Comparison of ENCODE assay signal across 17 mouse cellular contexts in the genomic region with DNA sequence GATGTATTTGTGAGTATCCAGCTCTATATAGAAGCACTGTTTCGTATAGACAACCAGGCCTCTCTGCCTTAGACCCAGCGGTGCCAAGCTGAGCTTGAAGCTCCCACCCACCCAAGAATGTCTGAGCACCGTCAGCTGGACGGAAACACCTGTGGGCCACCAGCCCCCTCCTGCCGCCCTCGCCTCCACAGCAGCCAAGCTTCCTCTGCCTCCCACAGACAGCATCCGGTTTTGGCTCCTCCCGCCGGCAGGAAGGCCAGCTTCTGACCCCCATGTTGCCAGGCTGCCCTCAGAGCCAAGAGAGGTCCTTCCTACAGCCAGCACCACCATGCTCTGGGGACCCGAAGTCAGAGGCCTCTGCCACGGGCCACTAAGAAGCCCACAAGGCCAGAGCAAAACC. TPM values are rescaled to one million over a fixed set of nuclear protein-coding genes. Genes with fewer than 3 reads are reported as not detected.
DNase-seq lines count a peak whose midpoint lies in the region; ATAC-seq and TF ChIP-seq lines count a peak whose summit lies in the region.
"Had no signal": no experiment of that assay in that cellular context is flagged by ENCODE, and none has a peak within 500 bp of the region (broad histone marks: within the 10 kb centered on the region; RNA-seq: fewer than 3 reads in every experiment).

No protein-coding gene starts in this region.

- no peak overlapping the region for H3K4me2 ChIP-seq in heart, embryonic 12.5 days
- H3K4me2 ChIP-seq: embryonic facial prominence, embryonic 12.5 days; limb, embryonic 12.5 days had no signal

- peaks cover 13% of the 10 kb centered on the region; the same call in 1 of the 2 replicates for H3K4me1 ChIP-seq in heart, adult 2 months (ENCODE audit: control insufficient read depth, insufficient read depth, low read length)
- H3K4me1 ChIP-seq in heart, embryonic 12.5 days (replicated peaks): peaks cover 17% of the 10 kb centered on the region
- H3K4me1 ChIP-seq in megakaryocyte, embryonic 14.5 days: peaks cover 93% of the 10 kb centered on the region
- H3K4me1 ChIP-seq: embryonic facial prominence, embryonic 12.5 days had no signal

- no peak overlapping the region for H3K9ac ChIP-seq in heart, adult 2 months (ENCODE audit: low read depth, low read length)
- H3K9ac ChIP-seq in heart, embryonic 12.5 days: no peak overlapping the region
- H3K9ac ChIP-seq: embryonic facial prominence, embryonic 12.5 days; limb, embryonic 12.5 days; liver, postnatal 0 days had no signal

- H3K27me3 ChIP-seq in heart, adult 2 months (ENCODE audit: control insufficient read depth, insufficient read depth, low read length): no peaks in the 10 kb centered on the region
- peaks cover 89% of the 10 kb centered on the region for H3K27me3 ChIP-seq in heart, embryonic 12.5 days (replicated peaks)
- peaks cover 28% of the 10 kb centered on the region for H3K27me3 ChIP-seq in megakaryocyte, embryonic 14.5 days (replicated peaks)
- H3K27me3 ChIP-seq: embryonic facial prominence, embryonic 12.5 days had no signal

- H3K4me3 ChIP-seq in heart, adult 2 months: no peak overlapping the region
- no peak overlapping the region for H3K4me3 ChIP-seq in heart, embryonic 12.5 days
- H3K4me3 ChIP-seq in megakaryocyte, embryonic 14.5 days (replicated peaks): peak overlapping the region; percentile 46
- H3K4me3 ChIP-seq: embryonic facial prominence, embryonic 12.5 days; limb, embryonic 12.5 days had no signal

- H3K9me3 ChIP-seq in heart, embryonic 12.5 days (replicated peaks): no peaks in the 10 kb centered on the region
- H3K9me3 ChIP-seq in megakaryocyte, embryonic 14.5 days: no peaks in the 10 kb centered on the region
- H3K9me3 ChIP-seq: embryonic facial prominence, embryonic 12.5 days; limb, embryonic 12.5 days had no signal

- TF ChIP-seq POLR2A in heart, adult 2 months (IDR thresholded peaks at IDR 0.05; ENCODE audit: insufficient read depth, low read depth, low read length): 0 out of 2 replicates have a peak, but pooled peaks have one; percentile 20

- peak overlapping the region; percentile 67 for H3K27ac ChIP-seq in heart, adult 2 months
- no peak overlapping the region for H3K27ac ChIP-seq in heart, embryonic 12.5 days (ENCODE audit: poor library complexity, severe bottlenecking)
- H3K27ac ChIP-seq: embryonic facial prominence, embryonic 12.5 days; limb, embryonic 12.5 days had no signal

- TF ChIP-seq CTCF in heart, adult 2 months (IDR thresholded peaks at IDR 0.05): no peak

- peak; percentile 59 to 61 for DNase-seq in heart, adult 2 months
- peak; percentile 43 to 69 for DNase-seq in kidney, postnatal 4 days
- peak; percentile 66 to 79 for DNase-seq in thymus, postnatal 36 days
- no peak for DNase-seq in frontal cortex, postnatal 10 days (ENCODE audit: low spot score in 2 of 2)
- no peak for DNase-seq in ovary, adult 18-20 months (ENCODE audit: low spot score)
- DNase-seq: cerebellum, postnatal 10 days; gastrocnemius, postnatal 10 days; liver, postnatal 0 days had no signal

- ATAC-seq in heart, embryonic 12.5 days (ENCODE audit: insufficient number of reproducible peaks, low FRiP score): no peak
- no peak for ATAC-seq in megakaryocyte, adult 5-6 weeks (ENCODE audit: poor library complexity, severe bottlenecking)
- ATAC-seq: activated CD4-positive, CD25-positive, alpha-beta regulatory T cell, adult 4 months; liver, postnatal 0 days; midbrain, embryonic 16.5 days had no signal

- TF ChIP-seq EP300 in heart, adult 2 months (IDR thresholded peaks at IDR 0.05; ENCODE audit: insufficient read depth, low read depth, low read length): peak; percentile 72

- intact Hi-C loops in heart, adult 2 months (cut with DNase I): no loop called here

- no peaks in the 10 kb centered on the region for H3K79me2 ChIP-seq in heart, adult 2 months (replicated peaks; ENCODE audit: control insufficient read depth, insufficient read depth, low read length)

- H3K36me3 ChIP-seq in heart, adult 2 months (ENCODE audit: control insufficient read depth, insufficient read depth, low read length): no peaks in the 10 kb centered on the region
- peaks cover 35% of the 10 kb centered on the region for H3K36me3 ChIP-seq in heart, embryonic 12.5 days
- peaks cover 74% of the 10 kb centered on the region for H3K36me3 ChIP-seq in megakaryocyte, embryonic 14.5 days (replicated peaks; ENCODE audit: low read length)
- H3K36me3 ChIP-seq: limb, embryonic 12.5 days had no signal

- 48% methylated on average over 11 of the region's 11 CpGs for WGBS in heart, adult 2 months
- WGBS in heart, embryonic 12.5 days: 72% methylated on average over 11 of the region's 11 CpGs

RNA-seq across cellular contexts. Expression of a gene that starts 15.0 kb away (rescaled TPM):
- total RNA-seq in heart, adult 2 months (2021): 10 to 100 TPM; 25.4 to 27.4 TPM
- 34.4 and 35.5 TPM in 2 replicates for polyA plus RNA-seq in heart, adult 2 months (2012; rRNA removed)
- 2.6 TPM in 2 replicates for polyA plus RNA-seq in heart, embryonic 12.5 days (2016; fragmentation: Nextera tagmentation; extraction: Ambion mirVana)
- 4.8 and 14.7 TPM in 2 replicates for polyA plus RNA-seq in megakaryocyte, embryonic 14.5 days (2012; ENCODE audit: insufficient read depth, low replicate concordance)
- total RNA-seq in megakaryocyte, adult 5-6 weeks (2015): 0.36 and 1.3 TPM in 2 replicates
- not detected in 2 replicates for total RNA-seq in megakaryocyte, adult 5-6 weeks (2017)

RNA-seq across cellular contexts. Expression of a gene that starts 27.4 kb away (rescaled TPM):
- 1 to 10 TPM; 5.7 to 8.6 TPM for total RNA-seq in heart, adult 2 months (2021)
- polyA plus RNA-seq in heart, adult 2 months (2012; rRNA removed): 11.4 and 14.8 TPM in 2 replicates
- 38.3 and 41.7 TPM in 2 replicates for polyA plus RNA-seq in heart, embryonic 12.5 days (2016; fragmentation: Nextera tagmentation; extraction: Ambion mirVana)
- 14.1 and 42.5 TPM in 2 replicates for polyA plus RNA-seq in megakaryocyte, embryonic 14.5 days (2012; ENCODE audit: insufficient read depth, low replicate concordance)
- total RNA-seq in megakaryocyte, adult 5-6 weeks (2015): 9.7 and 10.5 TPM in 2 replicates
- total RNA-seq in megakaryocyte, adult 5-6 weeks (2017): 11.4 and 11.9 TPM in 2 replicates

RNA-seq across cellular contexts. Expression of a gene that starts 46.5 kb away (rescaled TPM):
- under 1 TPM; 0.29 to 0.36 TPM for total RNA-seq in heart, adult 2 months (2021)
- 1.00 and 2.0 TPM in 2 replicates for polyA plus RNA-seq in heart, adult 2 months (2012; rRNA removed)
- polyA plus RNA-seq in heart, embryonic 12.5 days (2016; fragmentation: Nextera tagmentation; extraction: Ambion mirVana): not detected in 2 replicates
- 1.2 TPM in 1 of 2 replicates, not detected in the other for polyA plus RNA-seq in megakaryocyte, embryonic 14.5 days (2012; ENCODE audit: insufficient read depth, low replicate concordance)
- total RNA-seq in megakaryocyte, adult 5-6 weeks (2015): 20.0 and 25.8 TPM in 2 replicates
- total RNA-seq in megakaryocyte, adult 5-6 weeks (2017): 7.6 and 10.7 TPM in 2 replicates
- total RNA-seq: layer of hippocampus, postnatal 14 days had no signal
- polyA plus RNA-seq: forebrain, embryonic 11.5 days; limb, embryonic 12.5 days; midbrain, embryonic 16.5 days had no signal

Comparison
In these comparisons a context has a peak if more than half of its experiments do, and no peak if none do; other contexts are left out.
1. DNase-seq: peak in heart, adult 2 months (2 of 2), kidney, postnatal 4 days (2 of 2) and thymus, postnatal 36 days (2 of 2); none in frontal cortex, postnatal 10 days (0 of 2) and ovary, adult 18-20 months (single experiment).